Mouse (Mus musculus) MEL (cell line): ENCODE data around the gene Plrg1. TPM values are rescaled to one million over a fixed set of nuclear protein-coding genes. Genes with fewer than 3 reads are reported as not detected.

Source experiments
- DNase-seq: peaks from one replicate; pipeline ENCODE4 v3.0.0; 2011; ENCODE audit warnings: low read depth, low spot score
- H3K27ac ChIP-seq: 2 replicates; pipeline ENCODE4 v1.5.1; 2012; ENCODE audit warnings: low read depth, mild to moderate bottlenecking, control low read depth, low read length, moderate library complexity; ENCODE audit not compliant: control insufficient read depth
- H3K27me3 ChIP-seq, 2 experiments: fragments of 150-350 bp in 1 of 2; sonication (generic) in 1 of 2; 2 replicates each; pipeline ENCODE4 v1.6.1; 2012; ENCODE audit warnings: low read length in 2 of 2, mild to moderate bottlenecking in 2 of 2, improper control_type of control experiment in 1 of 2, moderate library complexity in 1 of 2; ENCODE audit not compliant: insufficient read depth in 2 of 2, control insufficient read depth in 1 of 2
- H3K36me3 ChIP-seq, 2 experiments: 2 replicates each; pipeline ENCODE4 v1.6.1; 2012 to 2014; ENCODE audit warnings: low read length in 2 of 2, improper control_type of control experiment in 1 of 2, inconsistent platforms in 1 of 2, mild to moderate bottlenecking in 1 of 2; ENCODE audit not compliant: insufficient read depth in 2 of 2, control insufficient read depth in 1 of 2
- H3K4me1 ChIP-seq, 2 experiments: fragments of 150-350 bp in 1 of 2; sonication (generic) in 1 of 2; 2 replicates each; pipeline ENCODE4 v1.6.1; 2012; ENCODE audit warnings: low read length in 2 of 2, improper control_type of control experiment in 1 of 2, mild to moderate bottlenecking in 1 of 2; ENCODE audit not compliant: insufficient read depth in 2 of 2, control insufficient read depth in 1 of 2
- H3K4me3 ChIP-seq, 2 experiments: fragments of 150-350 bp in 1 of 2; sonication (generic) in 1 of 2; 2 replicates each; pipeline ENCODE4 v1.5.1; 2012; ENCODE audit warnings: low read depth in 2 of 2, low read length in 2 of 2, mild to moderate bottlenecking in 2 of 2, moderate library complexity in 2 of 2, control low read depth in 1 of 2, improper control_type of control experiment in 1 of 2; ENCODE audit not compliant: control insufficient read depth in 1 of 2, insufficient read depth in 1 of 2
- H3K79me2 ChIP-seq: 2 replicates; pipeline ENCODE4 v1.6.1; 2012; ENCODE audit warnings: mild to moderate bottlenecking, low read length, moderate library complexity; ENCODE audit not compliant: control insufficient read depth, poor library complexity, insufficient read depth
- H3K9ac ChIP-seq: 2 replicates; pipeline ENCODE4 v1.6.1; 2012; ENCODE audit warnings: low read depth, mild to moderate bottlenecking, control low read depth, low read length, moderate library complexity; ENCODE audit not compliant: control insufficient read depth, poor library complexity, severe bottlenecking
- H3K9me3 ChIP-seq: fragments of 150-350 bp; sonication (generic); replicated peaks from 2 replicates; pipeline ENCODE4 v1.6.1; 2012; ENCODE audit warnings: mild to moderate bottlenecking, low read length, improper control_type of control experiment, moderate library complexity; ENCODE audit not compliant: insufficient read depth
- CHD1 ChIP-seq: IDR thresholded peaks from 2 replicates; pipeline ENCODE4 v1.6.1; 2012; ENCODE audit warnings: low read depth, mild to moderate bottlenecking, inconsistent platforms, low read length, improper control_type of control experiment
- CHD2 ChIP-seq: IDR thresholded peaks from 2 replicates; pipeline ENCODE4 v1.6.1; 2011; ENCODE audit warnings: low read length, improper control_type of control experiment
- CTCF ChIP-seq, 3 experiments: IDR thresholded peaks in 2 of 3; conservative IDR thresholded peaks in 1 of 3; 2 replicates each; pipeline ENCODE4 v1.5.1; 2011 to 2012; ENCODE audit warnings: low read length in 3 of 3, low read depth in 2 of 3, mild to moderate bottlenecking in 2 of 3, improper control_type of control experiment in 1 of 3, inconsistent platforms in 1 of 3, mixed read lengths in 1 of 3, moderate library complexity in 1 of 3; ENCODE audit not compliant: control insufficient read depth in 1 of 3, insufficient read depth in 1 of 3, poor library complexity in 1 of 3, severe bottlenecking in 1 of 3
- EP300 ChIP-seq, 2 experiments: IDR thresholded peaks; 2 replicates each; pipeline ENCODE4 v1.6.1; 2011; ENCODE audit warnings: improper control_type of control experiment in 2 of 2, low read length in 2 of 2, low read depth in 1 of 2, mild to moderate bottlenecking in 1 of 2
- GATA1 ChIP-seq: IDR thresholded peaks from 2 replicates; pipeline ENCODE4 v1.6.1; 2011; ENCODE audit warnings: low read depth, low read length, improper control_type of control experiment
- KAT2A ChIP-seq: conservative IDR thresholded peaks from 2 replicates; pipeline ENCODE4 v1.6.1; 2012; ENCODE audit warnings: low read depth, low read length, improper control_type of control experiment, inconsistent platforms
- MAX ChIP-seq: IDR thresholded peaks from 2 replicates; pipeline ENCODE4 v1.6.1; 2011; ENCODE audit warnings: low read length, improper control_type of control experiment
- MXI1 ChIP-seq: IDR thresholded peaks from 2 replicates; pipeline ENCODE4 v1.6.1; 2011; ENCODE audit warnings: mild to moderate bottlenecking, low read depth, low read length, improper control_type of control experiment
- MYC ChIP-seq: IDR thresholded peaks from 2 replicates; pipeline ENCODE4 v1.6.1; 2011; ENCODE audit warnings: low read depth, mild to moderate bottlenecking, low read length, improper control_type of control experiment, moderate library complexity
- POLR2AphosphoS2 ChIP-seq: IDR thresholded peaks from 2 replicates; pipeline ENCODE4 v1.6.1; 2011; ENCODE audit warnings: low read length, improper control_type of control experiment
- POLR2AphosphoS5 ChIP-seq: IDR thresholded peaks from 2 replicates; pipeline ENCODE4 v1.6.1; 2012; ENCODE audit warnings: low read depth, borderline replicate concordance, mild to moderate bottlenecking, inconsistent platforms, low read length, moderate library complexity, mixed read lengths
- RAD21 ChIP-seq: IDR thresholded peaks from 2 replicates; pipeline ENCODE4 v1.6.1; 2011; ENCODE audit warnings: mild to moderate bottlenecking, low read depth, low read length, improper control_type of control experiment
- SIN3A ChIP-seq: IDR thresholded peaks from 2 replicates; pipeline ENCODE4 v1.6.1; 2012; ENCODE audit warnings: low read length, improper control_type of control experiment, inconsistent platforms
- TAL1 ChIP-seq: IDR thresholded peaks from 2 replicates; pipeline ENCODE4 v1.6.1; 2012; ENCODE audit warnings: mild to moderate bottlenecking, inconsistent platforms, low read length, moderate library complexity, mixed read lengths
- TCF12 ChIP-seq: IDR thresholded peaks from 2 replicates; pipeline ENCODE4 v1.6.1; 2014; ENCODE audit warnings: low read depth, mild to moderate bottlenecking, inconsistent platforms, low read length, improper control_type of control experiment, moderate library complexity
- UBTF ChIP-seq: IDR thresholded peaks from 2 replicates; pipeline ENCODE4 v1.6.1; 2012; ENCODE audit warnings: low read depth, mild to moderate bottlenecking, inconsistent platforms, low read length, improper control_type of control experiment, moderate library complexity, borderline replicate concordance; ENCODE audit not compliant: insufficient read depth
- ZC3H11A ChIP-seq: IDR thresholded peaks from 2 replicates; pipeline ENCODE4 v1.6.1; 2012; ENCODE audit warnings: low read depth, mild to moderate bottlenecking, inconsistent platforms, low read length, improper control_type of control experiment
- ZMIZ1 ChIP-seq: IDR thresholded peaks from 2 replicates; pipeline ENCODE4 v1.6.1; 2012; ENCODE audit warnings: low read depth, mild to moderate bottlenecking, inconsistent platforms, low read length, improper control_type of control experiment, moderate library complexity
- ZNF384 ChIP-seq: IDR thresholded peaks from 2 replicates; pipeline ENCODE4 v1.6.1; 2012; ENCODE audit warnings: low read depth, mild to moderate bottlenecking, inconsistent platforms, low read length, improper control_type of control experiment
- polyA plus RNA-seq, 2 experiments: library from polyadenylated mRNA; stranded (reverse) in 1 of 2; unstranded in 1 of 2; fragments of >175 nt in 1 of 2; fragments of >200 nt in 1 of 2; gene quantifications; 2 replicates each; pipeline versions ENCODE4 v1.2.1 to v1.2.4; 2012; ENCODE audit warnings: low replicate concordance in 2 of 2, low read depth in 1 of 2; ENCODE audit not compliant: insufficient read length in 2 of 2, insufficient read depth in 1 of 2, missing spikeins in 1 of 2
- total RNA-seq: library from RNA; depleted of rRNA; stranded (reverse); fragments of 300-350 nt; gene quantifications from 2 replicates; pipeline ENCODE4 v1.2.3, GENCODE M21; 2012

Plrg1 gene
- total and polyA plus RNA-seq, 3 experiments, result 85.6 to 88.8 TPM; not detected in 1

DNA sequence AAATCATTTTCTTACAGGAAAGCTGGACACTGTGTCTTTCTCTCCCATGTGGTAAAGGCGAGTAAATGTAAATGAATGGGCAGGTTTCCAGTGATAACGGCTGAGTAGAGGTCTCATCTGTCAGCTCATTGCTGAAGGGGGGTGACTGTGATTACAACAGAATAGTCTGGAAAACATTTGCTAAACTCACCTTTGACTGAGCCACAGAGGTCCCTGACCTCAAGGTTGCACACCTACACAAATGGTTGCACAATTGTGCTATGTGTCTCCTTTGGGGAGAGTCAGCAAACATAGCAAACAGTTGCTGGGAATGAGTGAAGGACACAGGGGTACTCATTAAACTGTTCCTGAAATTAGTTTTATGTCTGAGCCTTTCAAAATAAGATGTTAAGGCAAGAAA, 16.5 kb upstream of the Plrg1 start:
- H3K27ac ChIP-seq, result no peak overlapping the region
- no peaks in the 10 kb centered on the region for H3K4me1 ChIP-seq
- no peak for TF ChIP-seq ZNF384
- no peak for TF ChIP-seq KAT2A
- TF ChIP-seq GATA1, result no peak
- no peak for TF ChIP-seq POLR2AphosphoS2
- no peak for TF ChIP-seq RAD21
- no peak for TF ChIP-seq UBTF
- TF ChIP-seq, all 39 proteins: peak for 0
- H3K9me3 ChIP-seq, result no peaks in the 10 kb centered on the region
- H3K27me3 ChIP-seq, result no peaks in the 10 kb centered on the region
- H3K79me2 ChIP-seq, result no peaks in the 10 kb centered on the region
- no peaks in the 10 kb centered on the region for H3K36me3 ChIP-seq
- no peak overlapping the region for H3K4me3 ChIP-seq
- DNase-seq, result no peak
- no peak overlapping the region for H3K9ac ChIP-seq

DNA sequence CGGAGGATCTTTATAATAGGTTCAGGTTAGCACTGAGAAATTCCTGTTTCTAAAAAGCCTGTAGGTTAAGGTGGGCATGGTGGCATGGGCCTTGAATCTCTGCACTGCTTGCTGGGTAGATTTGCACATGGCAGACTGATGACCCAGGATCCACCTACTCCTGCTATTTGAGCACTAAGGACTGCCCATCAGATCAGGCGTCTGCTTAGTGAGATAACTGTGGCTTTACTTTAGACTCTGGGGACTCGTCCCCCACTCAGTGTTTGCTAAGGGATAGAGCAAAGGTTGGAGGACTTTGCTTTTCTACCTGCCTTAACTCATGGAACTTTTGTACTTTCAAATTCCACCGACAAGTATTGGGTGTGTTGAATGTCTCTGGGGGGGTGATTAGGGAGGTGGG, 15.7 kb upstream of the Plrg1 start:
- no peaks in the 10 kb centered on the region for H3K36me3 ChIP-seq
- no peak overlapping the region for H3K27ac ChIP-seq
- no peaks in the 10 kb centered on the region for H3K27me3 ChIP-seq
- no peak overlapping the region for H3K4me3 ChIP-seq
- H3K4me1 ChIP-seq, result no peaks in the 10 kb centered on the region
- H3K79me2 ChIP-seq, result no peaks in the 10 kb centered on the region
- DNase-seq, result no peak
- no peak overlapping the region for H3K9ac ChIP-seq
- TF ChIP-seq ZC3H11A, result no peak
- TF ChIP-seq, all 39 proteins: peak for 0
- no peaks in the 10 kb centered on the region for H3K9me3 ChIP-seq

GRCm38 (mm10) chr3:83042451-83042850, 12.9 kb upstream of the Plrg1 start:
- no peaks in the 10 kb centered on the region for H3K9me3 ChIP-seq
- DNase-seq, result no peak
- H3K79me2 ChIP-seq, result no peaks in the 10 kb centered on the region
- no peak overlapping the region for H3K9ac ChIP-seq
- H3K4me3 ChIP-seq, result no peak overlapping the region
- no peak for TF ChIP-seq ZMIZ1
- TF ChIP-seq MYC, result no peak
- TF ChIP-seq CHD1, result no peak
- no peak for TF ChIP-seq POLR2AphosphoS5
- no peak for TF ChIP-seq CTCF (IDR thresholded peaks at IDR 0.05 in 2 of 3, conservative IDR thresholded peaks at IDR 0.05 in 1 of 3; ENCODE audit: control insufficient read depth in 1 of 3, insufficient read depth in 1 of 3, low read depth in 2 of 3, low read length in 3 of 3, poor library complexity in 1 of 3, severe bottlenecking in 1 of 3)
- no peak for TF ChIP-seq UBTF
- no peak for TF ChIP-seq SIN3A
- no peak for TF ChIP-seq MXI1
- no peak for TF ChIP-seq TCF12
- TF ChIP-seq TAL1, result no peak
- TF ChIP-seq POLR2AphosphoS2, result no peak
- TF ChIP-seq MAX, result no peak
- no peak for TF ChIP-seq CHD2
- TF ChIP-seq EP300 (IDR thresholded peaks at IDR 0.05; ENCODE audit: low read depth in 1 of 2, low read length in 2 of 2), result no peak
- TF ChIP-seq RAD21, result no peak
- H3K27me3 ChIP-seq, result no peaks in the 10 kb centered on the region; a peak in 1 of 4 replicates
- no peaks in the 10 kb centered on the region for H3K4me1 ChIP-seq
- H3K27ac ChIP-seq, result no peak overlapping the region
- H3K36me3 ChIP-seq, result no peaks in the 10 kb centered on the region
